Mouse (Mus musculus) layer of hippocampus, postnatal 14 days (tissue): ENCODE results near the gene Vsir. TPM values are rescaled to one million over a fixed set of nuclear protein-coding genes. Genes with fewer than 3 reads are reported as not detected.

ENCODE experiments used
- DNase-seq, 2 experiments: peaks; one replicate each; pipeline ENCODE4 v3.0.0; 2021 to 2022; ENCODE audit warnings: low spot score in 2 of 2, mixed read lengths in 1 of 2
- long read RNA-seq, 2 experiments: library from polyadenylated mRNA; stranded (forward); transcript quantifications; one replicate each; pipeline ENCODE4 v2.0.0; 2021
- total RNA-seq, 2 experiments: library from RNA; stranded (reverse); gene quantifications; 2 replicates each; pipeline ENCODE4 v1.2.3; 2021

Vsir gene
- total RNA-seq: 10 to 100 TPM; 23.8 to 24.6 TPM
- long read RNA-seq, experiment 1, full-length matches to known transcripts: 14 of 21 reads
- long read RNA-seq, experiment 1, partial matches to known transcripts: 0 of 21 reads
- long read RNA-seq, experiment 1, other reads (novel, unspliced or antisense): 7 of 21 reads
- long read RNA-seq, experiment 2, full-length matches to known transcripts: 11 of 14 reads
- long read RNA-seq, experiment 2, partial matches to known transcripts: 2 of 14 reads
- long read RNA-seq, experiment 2, other reads (novel, unspliced or antisense): 1 of 14 reads

DNA sequence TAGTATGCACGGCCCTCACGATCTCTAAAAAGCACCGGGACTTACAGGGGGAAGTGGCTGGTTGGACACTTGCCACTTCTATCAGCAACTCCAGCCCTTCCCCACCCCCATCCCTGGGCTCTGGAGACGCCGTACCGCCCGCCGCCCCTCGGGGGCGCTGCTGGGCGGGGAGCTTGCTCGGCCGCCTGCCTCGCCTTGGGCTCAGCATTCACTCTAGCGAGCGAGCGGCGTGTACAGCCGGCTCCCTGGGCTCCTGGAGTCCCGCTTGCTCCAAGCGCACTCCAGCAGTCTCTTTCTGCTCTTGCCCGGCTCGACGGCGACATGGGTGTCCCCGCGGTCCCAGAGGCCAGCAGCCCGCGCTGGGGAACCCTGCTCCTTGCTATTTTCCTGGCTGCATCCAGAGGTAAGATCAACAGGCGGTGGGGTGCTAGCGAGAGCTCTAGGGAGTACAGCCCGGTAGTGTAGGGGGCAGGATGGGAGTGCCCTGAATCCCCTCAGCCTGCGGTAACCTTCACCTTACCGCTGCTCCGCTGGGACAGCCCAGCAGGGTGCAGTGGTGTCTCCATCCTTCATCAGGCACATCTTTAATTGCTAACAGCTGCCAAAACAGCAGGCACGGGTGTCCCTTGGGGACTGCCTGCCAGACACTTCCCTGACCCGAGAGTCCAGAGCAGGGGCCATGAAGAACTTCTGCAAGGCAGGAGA is at the start of gene Vsir:
Vsir (plus strand) TSS at position 151 of the 705 bp plus-strand sequence.
- peak; percentile 61 to 75 for DNase-seq

DNA sequence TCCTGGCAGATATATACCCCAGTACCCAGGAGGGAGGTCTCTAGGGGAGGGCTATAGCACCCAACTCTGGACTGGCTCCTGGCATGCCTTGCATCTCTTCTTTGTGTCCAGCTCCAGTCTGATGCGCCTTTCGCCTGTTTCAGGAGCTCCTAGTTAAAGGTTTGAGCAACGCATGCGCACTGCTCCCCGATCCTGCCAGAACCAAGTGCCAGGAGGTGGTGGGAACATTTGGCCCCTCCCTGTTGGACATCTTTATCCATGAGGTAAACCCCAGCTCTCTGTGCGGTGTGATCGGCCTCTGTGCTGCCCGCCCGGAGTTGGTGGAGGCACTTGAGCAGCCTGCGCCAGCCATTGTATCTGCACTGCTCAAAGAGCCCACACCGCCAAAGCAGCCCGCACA is 47.0 kb upstream of the Vsir start:
- no peak for DNase-seq

DNA sequence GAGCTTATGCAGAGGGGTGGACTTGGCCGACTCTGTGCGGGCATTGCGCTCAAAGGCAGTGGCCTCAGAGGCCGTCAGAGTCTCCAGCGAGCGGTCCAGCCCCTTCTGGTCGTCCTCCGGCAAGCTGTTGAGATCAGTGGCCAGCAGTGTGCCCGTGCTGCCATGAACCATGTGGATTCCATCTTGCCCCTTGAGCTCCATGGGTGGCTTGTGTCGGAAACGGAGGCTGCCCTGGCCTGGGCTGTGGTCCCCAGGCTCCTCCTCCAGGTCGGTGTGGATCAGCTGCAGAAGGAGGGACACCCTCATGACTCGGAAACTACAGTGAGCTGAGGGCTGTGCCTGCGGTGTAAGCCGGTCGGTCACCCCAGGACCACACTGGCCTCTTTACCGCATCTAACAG is 43.2 kb upstream of the Vsir start:
- no peak for DNase-seq

DNA sequence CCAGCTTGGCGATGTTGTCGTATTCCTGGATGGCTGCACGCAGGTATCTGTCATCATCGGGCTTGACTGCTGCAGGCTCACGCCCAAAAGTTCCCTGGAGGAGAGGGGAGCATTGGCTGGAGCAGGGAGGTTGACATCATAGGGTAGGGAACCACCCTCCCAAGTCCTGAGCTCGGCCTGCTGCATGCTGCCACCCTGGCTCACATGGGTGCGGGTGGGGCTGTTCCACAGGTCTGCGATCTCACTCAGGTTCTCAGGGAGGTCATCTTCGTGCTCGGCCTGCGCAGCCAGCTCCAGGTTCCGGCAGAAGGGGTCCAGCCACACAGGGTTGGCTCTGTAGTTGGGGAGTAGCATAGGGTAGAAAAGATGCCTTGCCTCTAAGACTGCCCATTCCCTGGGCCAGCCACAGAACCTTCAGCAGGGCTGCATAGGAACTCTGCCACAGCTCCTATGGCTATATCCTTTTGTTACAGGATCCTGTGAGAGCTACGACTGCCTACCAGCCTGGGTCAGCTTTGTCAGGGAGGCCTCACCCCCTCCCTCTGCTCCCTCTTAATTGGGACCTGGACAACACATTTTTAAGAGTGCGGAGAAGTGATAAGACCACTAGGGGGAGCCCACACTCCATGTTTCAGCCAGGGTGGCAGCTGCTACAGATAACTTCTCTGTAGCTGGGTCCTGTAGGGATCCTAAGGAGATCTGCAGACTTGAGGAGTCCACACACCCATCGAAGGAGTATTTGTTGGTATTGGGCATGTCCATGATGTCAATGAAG is 41.6 kb upstream of the Vsir start:
- DNase-seq: peak; percentile 71 to 86

DNA sequence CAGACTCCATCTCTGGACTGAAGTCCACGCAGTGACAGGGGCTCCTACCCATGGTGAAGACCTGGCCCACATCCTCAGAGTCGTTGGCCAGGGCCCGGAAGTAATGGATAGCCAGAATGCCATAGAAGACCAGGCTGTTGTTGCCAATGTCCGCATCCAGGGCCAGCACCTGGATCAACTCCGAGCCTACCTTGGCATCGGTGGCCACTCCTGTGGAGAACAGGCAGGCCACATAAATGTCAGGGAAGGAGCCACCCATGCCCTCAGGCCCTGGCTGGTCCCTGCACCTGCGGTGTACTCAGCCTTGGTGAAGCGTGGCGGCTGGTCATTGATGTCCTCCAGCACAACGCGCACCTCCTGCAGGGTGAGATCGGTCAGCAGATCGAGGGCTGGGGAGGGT is 36.0 kb upstream of the Vsir start:
- no peak for DNase-seq

DNA sequence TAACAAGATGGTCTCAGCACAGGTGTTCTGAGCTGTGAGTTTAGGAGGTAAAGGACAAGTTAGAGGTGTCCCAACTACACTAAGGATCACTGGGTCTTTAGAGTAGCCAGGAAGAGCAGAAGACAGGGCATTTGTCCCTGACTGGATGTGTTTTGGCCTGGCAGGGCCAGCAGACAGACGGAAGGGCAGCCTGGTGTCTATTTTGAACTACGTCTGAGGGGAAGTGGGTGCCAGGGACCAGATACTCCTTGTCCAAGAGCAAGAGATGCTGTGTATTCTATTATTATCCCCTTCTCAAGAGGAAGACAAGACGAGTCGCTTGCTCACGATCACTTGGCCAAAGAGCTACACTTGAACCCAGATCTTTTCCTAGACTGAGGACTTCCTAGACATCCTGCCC is 33.0 kb upstream of the Vsir start:
- no peak for DNase-seq

DNA sequence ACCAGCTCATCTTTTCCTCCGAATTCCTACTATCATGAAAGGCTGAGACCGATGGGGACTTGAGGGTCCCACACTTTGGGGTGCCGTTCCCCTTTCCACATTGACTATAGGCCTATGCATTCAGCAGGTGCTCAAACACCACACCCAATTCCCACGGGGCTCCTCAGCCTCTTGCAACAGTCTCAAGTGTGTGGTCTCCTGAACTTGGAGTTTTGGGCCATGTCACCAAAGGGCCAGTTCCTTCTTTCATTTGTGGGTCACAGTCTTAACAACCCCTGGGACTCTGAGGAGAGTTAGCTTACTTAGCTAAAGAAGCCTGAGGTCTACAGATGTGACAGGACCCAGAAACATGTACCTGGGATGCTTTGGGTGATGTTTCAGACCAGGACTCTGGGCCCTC is 30.5 kb upstream of the Vsir start:
- no peak for DNase-seq

DNA sequence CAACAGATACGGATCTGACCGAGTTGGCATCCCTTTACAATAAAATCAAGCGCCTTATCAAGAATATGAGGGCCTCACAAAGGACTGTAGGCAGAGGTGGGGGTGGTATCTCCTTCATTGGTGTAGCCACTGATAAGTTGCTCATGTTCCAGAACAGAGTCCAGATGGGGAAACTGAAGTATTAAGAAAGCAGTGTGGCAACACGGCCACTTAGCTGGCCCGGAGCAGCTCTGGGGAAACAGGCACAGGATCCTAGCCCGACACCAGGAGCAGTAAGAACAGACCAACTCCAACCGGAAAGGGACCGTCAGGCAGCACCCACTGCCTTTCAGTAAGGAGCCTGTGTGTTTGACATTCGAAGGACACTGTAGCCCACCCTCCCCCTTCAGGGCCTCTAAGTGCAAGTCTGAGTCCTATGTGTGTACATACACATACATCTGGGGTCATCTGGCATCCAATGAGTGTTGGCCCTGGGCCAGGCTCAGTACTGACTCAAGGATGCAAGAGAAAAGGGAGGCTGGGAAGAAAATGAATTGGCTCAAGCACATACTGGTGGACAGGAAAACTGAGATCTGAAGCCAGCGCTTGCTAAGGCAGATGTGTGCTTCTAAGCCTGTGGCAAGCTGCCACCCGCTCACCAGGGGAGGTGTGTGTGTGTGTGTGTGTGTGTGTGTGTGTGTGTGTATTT is 17.5 kb upstream of the Vsir start:
- DNase-seq: no peak

DNA sequence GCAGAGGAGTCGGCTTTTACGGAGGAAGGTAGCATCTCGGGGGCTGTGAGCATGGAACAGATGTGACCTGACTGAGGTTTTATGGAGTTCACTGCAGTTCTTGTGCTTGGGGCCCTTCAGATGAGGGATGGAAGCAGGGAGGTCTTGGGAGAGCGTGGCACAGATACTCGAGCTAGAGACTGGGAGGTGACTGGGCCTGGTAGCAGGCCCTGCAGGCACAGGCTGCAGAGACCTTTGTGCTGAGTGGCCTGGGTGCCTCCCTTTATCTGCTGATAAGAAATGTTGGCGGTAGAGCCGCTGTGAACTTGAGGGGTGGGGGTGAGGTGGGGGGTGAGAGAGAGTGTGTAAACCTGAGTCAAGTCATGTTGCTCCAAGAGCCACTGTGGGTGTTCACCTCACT is 12.1 kb upstream of the Vsir start:
- no peak for DNase-seq

DNA sequence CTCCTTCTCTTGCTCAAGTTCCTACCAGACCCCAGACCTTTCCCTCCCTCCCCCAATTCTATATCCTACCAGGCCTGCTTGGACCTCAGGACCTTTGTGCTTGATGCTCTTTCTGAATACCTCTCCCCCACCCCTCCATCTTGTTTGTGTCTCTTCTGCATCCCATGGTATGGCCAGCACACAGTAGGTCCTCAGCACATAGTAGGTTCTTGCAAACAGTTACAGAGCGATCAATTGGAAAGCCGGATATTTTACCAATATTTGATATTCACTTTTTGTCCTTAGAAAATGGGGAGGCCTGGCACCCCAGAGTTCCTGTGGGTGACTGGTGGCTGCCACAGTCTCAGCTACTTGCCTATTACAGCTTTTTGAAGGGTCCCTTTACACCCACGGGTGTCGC is 11.6 kb upstream of the Vsir start:
- DNase-seq: no peak

DNA sequence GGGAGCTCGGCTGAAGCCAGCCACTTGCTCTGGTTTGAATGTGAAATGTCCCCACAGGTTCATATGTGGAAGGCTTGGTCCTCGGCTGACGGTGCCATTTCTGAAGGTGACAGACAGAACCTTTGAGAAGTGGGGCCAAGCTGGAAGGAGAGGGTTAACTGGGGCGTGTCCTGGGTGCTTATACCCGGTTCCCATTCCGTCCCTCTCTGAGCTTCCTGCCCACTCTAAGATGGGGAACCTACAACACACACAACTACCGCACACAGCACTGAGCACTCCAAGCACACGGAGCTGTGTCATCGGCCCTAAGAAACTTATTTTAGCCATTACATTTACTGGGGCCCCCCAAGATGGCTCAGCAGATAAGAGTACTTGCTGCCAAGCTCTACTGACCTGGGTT is 5.1 kb upstream of the Vsir start:
- DNase-seq: no peak

DNA sequence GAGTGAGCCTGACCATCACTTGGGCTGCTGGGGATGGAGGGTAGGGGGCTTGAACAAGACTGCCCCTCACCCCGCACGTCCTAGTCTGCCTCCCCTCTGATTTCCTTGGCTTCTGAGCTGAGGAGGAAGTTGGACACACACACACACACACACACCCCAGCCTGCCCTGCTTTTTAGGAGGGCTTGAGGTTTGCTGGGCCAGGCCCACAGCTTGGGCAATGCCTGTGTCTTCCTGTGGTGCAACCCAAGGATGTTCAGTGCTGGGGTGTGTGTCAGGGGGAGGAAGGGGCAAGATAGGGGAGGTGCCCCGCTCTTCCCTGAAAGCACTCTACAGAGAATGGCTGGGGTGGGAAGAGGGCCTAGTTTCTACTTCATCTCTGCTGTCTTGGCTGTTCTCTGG is 2.5 kb upstream of the Vsir start:
- DNase-seq: no peak

DNA sequence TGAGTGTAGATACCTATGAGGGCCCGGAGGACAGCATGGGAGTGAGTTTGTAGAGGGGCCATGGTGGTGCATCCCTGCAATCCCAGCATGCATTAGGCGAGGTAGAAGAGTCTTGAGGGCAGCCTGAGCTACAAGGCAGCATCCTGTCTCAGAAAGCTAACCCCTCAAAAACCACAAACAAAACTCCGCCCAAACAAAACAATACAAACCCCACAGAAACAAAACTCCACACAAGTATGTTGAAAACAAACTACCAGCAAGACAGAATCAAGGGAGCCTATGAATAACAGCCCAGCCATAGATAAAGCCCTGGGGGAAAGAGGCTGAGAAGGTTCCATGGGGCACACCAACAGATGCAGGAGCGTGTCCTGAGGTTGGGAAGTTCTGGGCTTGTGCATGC is 595 bp upstream of the Vsir start:
- DNase-seq: no peak

DNA sequence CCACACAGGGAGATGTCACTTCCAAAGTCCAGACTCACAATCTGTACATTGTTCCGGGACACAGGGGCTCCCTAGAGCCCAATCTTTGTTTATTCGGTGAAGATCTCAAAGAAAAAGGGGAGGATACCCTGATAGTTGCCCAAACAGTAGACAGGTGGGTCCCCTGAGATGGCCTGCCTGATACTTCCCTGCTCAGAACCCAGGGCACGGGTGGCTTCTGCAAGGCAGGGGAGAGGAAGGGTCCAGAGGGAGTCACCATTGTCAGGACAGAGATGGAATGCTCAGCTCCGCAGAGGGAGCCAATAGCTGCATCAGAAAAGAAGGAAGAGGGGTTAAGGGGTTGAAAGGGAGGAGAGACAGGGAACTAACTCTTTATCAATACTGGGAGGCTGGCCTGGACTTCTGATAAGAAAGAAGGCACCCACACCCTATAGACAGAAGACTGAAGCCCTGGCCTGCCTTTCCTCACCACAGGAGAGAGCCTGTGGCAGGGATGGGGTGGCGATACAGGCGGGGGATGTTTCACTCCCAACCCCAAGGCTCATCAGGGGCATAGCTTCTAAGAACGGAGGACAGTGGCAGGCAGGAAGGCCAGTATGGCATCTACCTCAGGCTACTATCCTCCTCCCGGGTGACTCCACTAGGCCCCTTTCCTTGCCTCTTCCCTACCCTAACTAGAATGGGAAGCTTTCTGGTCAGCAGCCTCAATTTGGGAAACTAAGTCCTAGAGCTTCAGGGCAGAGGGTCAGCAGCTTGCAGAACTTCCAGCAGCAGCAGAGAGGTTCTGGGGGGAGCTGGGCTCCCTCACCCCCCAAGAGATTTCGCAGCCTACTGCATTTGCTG is 1.3 kb downstream of the Vsir start:
- no peak for DNase-seq

DNA sequence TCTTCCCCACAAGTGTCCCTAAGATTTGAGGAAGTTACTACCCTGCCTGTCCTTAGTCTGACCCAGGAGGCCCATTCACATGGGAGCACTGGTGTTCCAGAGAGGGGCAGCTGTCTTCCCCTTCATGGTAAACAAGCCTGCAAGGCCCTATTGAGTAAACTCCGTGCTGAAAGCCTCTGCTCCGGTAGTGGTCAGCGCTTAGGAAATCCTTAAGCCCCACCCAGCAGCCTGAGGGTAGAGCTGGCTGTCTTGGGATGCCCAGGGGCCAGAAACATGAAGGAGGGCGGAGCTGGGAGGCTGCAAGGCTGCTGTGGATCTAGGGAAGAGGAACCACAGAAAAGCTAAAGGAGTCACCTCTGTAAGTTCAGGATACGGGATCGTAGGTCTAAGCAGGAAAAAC is 2.4 kb downstream of the Vsir start:
- DNase-seq: no peak

DNA sequence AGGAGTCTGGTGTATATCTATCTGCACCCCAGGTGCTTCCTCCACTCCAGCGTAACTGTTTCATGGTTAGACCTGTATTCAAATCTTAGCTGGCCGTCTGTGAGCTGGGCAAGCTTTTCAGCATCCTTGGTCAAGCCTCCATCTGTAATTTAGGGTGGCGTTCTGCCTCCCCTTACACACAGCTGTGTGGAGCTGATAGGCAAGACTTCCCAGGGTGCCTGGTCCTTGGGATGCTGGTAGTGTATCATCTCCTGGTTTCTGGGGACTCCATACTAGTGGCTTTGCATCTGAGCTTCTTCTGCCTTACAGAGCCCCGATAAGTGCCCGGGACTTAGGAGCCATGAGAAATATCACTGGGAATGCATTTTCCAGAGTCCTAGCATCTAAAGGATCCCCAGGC is 3.0 kb downstream of the Vsir start:
- no peak for DNase-seq

DNA sequence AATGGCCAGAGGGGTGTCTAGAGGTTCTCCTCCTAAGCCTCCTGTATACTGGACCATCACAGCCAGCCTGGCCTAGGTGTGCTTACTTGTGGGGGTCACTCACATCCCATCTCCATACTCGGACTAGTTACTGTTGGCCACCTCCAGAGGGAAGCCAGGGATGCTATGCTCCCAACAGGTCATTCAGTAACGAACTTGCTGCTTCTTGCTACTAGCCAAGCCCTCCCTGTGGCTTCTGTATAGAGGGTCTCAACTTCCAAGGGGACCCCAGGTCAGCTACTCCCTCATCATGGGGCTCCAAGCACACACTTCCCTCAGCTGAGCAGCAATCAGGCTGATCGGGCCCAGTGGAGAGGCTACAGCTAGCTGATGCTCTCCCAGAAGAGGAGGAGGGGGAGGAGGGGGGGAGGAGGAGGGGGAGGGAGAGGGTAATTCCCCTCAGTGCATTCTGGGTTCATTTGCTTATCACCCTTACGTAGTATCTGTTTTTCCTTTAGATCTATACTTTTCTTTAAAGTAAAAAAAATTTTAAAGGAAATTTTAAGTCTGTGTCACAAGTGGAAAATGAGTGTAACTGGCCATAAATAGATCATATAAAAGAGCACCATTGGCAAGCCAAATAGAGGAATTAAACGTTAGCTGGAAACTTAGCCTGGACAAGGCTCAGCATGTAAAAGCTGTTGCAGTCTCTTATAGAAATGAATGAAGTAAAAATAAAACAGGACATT is 3.6 kb downstream of the Vsir start:
- no peak for DNase-seq

DNA sequence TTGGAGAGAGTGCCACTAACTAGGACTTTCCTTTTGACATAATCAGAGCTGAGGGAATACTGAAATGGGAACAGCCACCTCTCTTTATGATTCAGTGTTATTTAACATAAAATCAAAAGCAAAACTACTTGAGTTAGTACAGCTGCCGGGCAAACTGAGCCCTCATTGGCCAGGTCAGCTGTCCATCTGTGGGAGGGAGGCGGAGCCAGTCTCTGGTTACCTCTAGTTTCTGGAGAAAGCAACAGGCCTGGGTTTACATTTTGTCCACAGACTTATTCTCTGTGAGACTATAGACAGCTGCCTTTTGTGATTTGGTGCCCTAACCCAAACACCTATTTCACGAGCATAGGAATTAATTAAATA is 4.1 kb downstream of the Vsir start:
- no peak for DNase-seq

DNA sequence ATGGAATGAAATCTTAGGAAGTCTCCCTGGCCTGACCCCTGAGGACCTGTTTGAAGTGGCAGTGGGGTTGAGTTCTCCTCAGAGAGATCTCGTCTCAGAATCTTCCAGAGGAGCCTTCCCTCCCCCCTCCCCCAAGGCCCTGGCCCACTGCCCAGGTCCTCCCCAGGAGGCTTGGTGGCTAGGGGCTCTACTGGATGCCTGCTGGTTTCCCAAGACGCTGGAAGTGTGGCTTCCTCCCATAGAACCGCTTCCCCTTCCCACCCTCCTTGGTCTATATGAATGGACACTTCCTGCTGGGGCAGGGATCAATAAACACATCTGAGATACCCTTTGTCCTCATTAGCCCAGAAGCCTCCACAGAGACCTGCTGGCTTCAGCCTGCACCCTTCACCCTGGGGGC is 4.6 kb downstream of the Vsir start:
- DNase-seq: no peak

DNA sequence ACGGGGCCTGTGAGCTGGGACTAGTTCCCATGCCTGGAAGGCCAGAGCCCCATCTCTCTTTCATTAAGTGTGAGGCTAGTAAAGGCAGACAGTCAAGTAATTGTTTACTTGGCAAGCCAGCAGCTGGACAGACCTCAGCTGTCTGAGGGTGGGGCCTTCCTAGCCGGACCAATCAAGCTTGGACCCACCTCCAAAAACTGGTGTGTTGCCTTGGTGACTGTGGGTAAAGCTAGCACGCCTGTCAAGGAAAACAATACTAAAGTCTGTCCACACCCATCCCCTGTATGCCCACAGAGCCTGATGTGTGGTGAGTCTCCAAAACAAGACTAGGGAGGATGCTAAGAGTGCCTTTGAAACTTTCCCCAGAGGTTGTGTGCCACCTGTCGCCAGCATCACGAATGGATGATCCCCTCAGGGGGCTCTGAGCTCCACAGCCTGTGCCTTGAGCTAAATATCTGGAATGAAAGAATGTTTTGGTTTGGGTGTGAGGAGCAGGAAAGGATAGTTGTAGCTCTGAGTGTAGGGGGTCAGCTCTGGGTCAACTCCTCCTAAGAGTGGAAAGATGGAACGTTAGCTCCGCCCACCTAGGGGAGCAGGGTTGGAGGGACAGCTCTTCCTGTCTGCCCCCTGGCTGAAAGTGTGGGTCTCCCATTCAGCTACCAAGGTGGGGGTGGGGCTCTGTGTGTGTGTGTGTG is 5.3 kb downstream of the Vsir start:
- no peak for DNase-seq
